Mouse (Mus musculus): ENCODE data around the gene Csnk1e. TPM values are rescaled to one million over a fixed set of nuclear protein-coding genes. Genes with fewer than 3 reads are reported as not detected.
A peak's percentile ranks its signal among the peaks of the same experiment; 100 is the strongest.

Csnk1e gene
- polyA plus RNA-seq, 1 experiment from 2014 or later, result 64.3 TPM

DNA sequence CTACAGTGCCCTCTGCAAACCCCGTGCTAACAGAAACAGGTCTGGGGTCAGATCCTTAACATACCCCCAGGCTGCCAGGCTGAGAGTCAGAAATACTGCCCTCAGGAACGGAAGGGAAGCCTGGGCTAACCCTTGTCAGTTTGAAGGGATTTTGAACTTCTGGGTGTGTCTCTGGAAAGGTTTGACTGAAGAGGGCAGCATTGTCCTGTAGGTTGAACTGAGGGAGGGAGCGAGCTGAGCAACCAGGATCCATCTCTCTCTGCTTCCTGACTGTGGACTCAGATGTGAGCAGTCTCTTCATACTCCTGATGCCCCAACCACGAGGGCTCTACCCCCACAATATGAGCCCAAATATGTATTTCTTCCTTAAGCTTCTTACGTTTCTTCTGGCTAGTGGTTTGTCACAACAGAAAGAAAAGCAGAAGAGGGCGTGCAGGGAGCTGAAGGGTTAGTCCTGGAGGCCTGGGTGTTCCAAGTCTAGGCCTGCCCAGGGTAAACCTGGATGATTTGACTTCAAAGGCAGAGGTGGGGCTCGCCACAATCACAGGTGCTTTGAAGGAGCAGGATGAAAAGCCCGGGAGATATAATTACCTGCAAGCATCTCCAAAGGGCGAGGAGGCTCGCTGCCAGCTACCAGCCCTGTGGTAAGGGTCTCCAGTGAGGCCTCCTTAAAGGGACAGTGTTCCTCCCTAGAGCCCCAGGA lies 43.9 kb downstream of the Csnk1e start:
- no peak for ATAC-seq (ENCODE audit: insufficient number of reproducible peaks, insufficient read depth, low FRiP score, low read depth)
- H3K27me3 ChIP-seq (ENCODE audit: control insufficient read depth, insufficient read depth, low read length), result no peaks in the 10 kb centered on the region
- whole genome bisulfite sequencing, result 62% methylated on average over 10 of the region's 10 CpGs
- no peak overlapping the region for H3K9ac ChIP-seq (replicated peaks; ENCODE audit: low read depth, low read length)
- no peak overlapping the region for H3K4me2 ChIP-seq (replicated peaks; ENCODE audit: low read depth, low read length)
- H3K4me1 ChIP-seq (ENCODE audit: control insufficient read depth, insufficient read depth, low read length), result no peaks in the 10 kb centered on the region
- H3K9me3 ChIP-seq (ENCODE audit: control insufficient read depth, low read depth, low read length), result no peaks in the 10 kb centered on the region
- no peak overlapping the region for H3K4me3 ChIP-seq (ENCODE audit: low read depth, low read length)
- H3K27ac ChIP-seq (ENCODE audit: low read length), result no peak overlapping the region
- H3K36me3 ChIP-seq (ENCODE audit: control insufficient read depth, insufficient read depth, low read length), result no peaks in the 10 kb centered on the region

DNA sequence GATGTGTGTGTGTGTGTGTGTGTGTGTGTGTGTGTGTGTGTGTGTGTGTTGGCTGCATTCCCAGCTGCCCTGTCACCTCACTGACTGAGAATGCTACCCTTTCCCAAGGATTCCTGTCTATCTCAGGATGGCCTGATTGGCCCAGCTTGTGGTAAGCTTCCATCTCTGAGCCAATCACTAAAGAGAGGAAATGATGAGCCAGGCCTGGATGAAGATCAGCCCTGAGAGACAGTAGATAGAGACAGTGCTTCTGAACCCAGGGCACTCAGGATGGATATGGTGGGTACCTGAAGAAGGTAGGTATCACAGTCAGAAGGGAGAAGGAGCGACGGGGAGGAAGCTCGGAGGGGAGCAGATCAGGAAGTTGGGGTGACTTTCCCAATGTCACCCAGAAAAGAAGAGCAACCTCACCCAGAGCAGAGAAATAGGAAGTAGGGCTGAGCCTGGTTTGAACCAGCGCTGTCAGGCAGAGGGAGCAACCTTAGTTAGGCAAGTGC lies 46.2 kb downstream of the Csnk1e start:
- Histone ChIP-seq H3K36me3 (ENCODE audit: control insufficient read depth, insufficient read depth, low read length) (no peaks in the 10 kb centered on the region), H3K4me2 (replicated peaks; ENCODE audit: low read depth, low read length) (no peak overlapping the region), H3K27ac (ENCODE audit: low read length) (no peak overlapping the region), H3K9me3 (ENCODE audit: control insufficient read depth, low read depth, low read length) (no peaks in the 10 kb centered on the region), H3K4me1 (ENCODE audit: control insufficient read depth, insufficient read depth, low read length) (no peaks in the 10 kb centered on the region), H3K9ac (replicated peaks; ENCODE audit: low read depth, low read length) (no peak overlapping the region), H3K27me3 (ENCODE audit: control insufficient read depth, insufficient read depth, low read length) (no peaks in the 10 kb centered on the region), H3K4me3 (ENCODE audit: low read depth, low read length) (no peak overlapping the region)
- WGBS, result 86% methylated on average over 4 of the region's 4 CpGs
- no peak for ATAC-seq (ENCODE audit: insufficient number of reproducible peaks, insufficient read depth, low FRiP score, low read depth)

DNA sequence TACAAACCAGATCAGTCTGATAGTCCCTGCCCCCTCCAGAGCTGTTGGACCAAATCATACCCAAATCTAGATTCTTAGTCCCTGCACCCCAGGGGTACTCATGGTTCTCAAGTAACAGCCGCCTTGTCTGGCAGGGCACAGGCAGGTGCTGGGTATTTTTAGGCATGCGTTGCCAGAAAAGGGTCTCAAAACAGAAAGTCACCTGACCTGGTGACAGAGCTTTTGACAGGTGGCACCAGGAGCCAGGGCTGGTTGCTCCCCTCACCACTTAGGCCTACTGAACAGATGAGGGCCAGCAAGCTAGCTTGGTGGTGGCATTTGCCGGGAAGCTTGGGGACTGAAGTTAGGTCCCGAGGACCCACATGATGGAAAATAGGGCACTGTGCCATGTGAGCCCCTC lies 48.8 kb downstream of the Csnk1e start:
- H3K4me1 ChIP-seq (ENCODE audit: control insufficient read depth, insufficient read depth, low read length), result peaks cover 8% of the 10 kb centered on the region; the same call in 1 of the 2 replicates
- H3K27ac ChIP-seq (ENCODE audit: low read length), result no peak overlapping the region
- no peak overlapping the region for H3K4me2 ChIP-seq (replicated peaks; ENCODE audit: low read depth, low read length)
- no peak overlapping the region for H3K4me3 ChIP-seq (ENCODE audit: low read depth, low read length)
- 89% methylated on average over 4 of the region's 4 CpGs for WGBS
- no peak for ATAC-seq (ENCODE audit: insufficient number of reproducible peaks, insufficient read depth, low FRiP score, low read depth)
- no peak overlapping the region for H3K9ac ChIP-seq (replicated peaks; ENCODE audit: low read depth, low read length)
- no peaks in the 10 kb centered on the region for H3K27me3 ChIP-seq (ENCODE audit: control insufficient read depth, insufficient read depth, low read length)
- no peaks in the 10 kb centered on the region for H3K9me3 ChIP-seq (ENCODE audit: control insufficient read depth, low read depth, low read length)
- no peaks in the 10 kb centered on the region for H3K36me3 ChIP-seq (ENCODE audit: control insufficient read depth, insufficient read depth, low read length)

DNA sequence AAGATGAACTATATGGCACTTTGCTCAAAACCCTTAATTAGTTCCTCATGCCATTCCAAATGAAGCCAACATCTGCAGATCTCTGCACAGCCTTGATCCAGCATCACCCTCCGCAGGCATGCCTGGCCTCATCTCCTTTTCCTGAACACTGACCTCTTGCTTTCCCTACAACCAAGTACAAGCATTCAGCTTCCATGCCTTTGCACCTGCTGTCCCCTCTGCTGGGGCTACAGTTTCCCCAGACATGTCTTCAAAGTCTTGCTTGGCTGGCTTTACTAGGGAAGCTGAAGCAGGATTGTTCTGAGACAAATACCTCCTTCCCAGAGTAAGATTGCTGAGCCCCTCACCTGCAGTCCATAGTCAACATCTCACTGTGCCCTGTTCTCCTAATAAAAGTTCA lies 51.1 kb downstream of the Csnk1e start:
- H3K4me2 ChIP-seq (replicated peaks; ENCODE audit: low read depth, low read length), result no peak overlapping the region
- no peak for ATAC-seq (ENCODE audit: insufficient number of reproducible peaks, insufficient read depth, low FRiP score, low read depth)
- H3K9me3 ChIP-seq (ENCODE audit: control insufficient read depth, low read depth, low read length), result no peaks in the 10 kb centered on the region

DNA sequence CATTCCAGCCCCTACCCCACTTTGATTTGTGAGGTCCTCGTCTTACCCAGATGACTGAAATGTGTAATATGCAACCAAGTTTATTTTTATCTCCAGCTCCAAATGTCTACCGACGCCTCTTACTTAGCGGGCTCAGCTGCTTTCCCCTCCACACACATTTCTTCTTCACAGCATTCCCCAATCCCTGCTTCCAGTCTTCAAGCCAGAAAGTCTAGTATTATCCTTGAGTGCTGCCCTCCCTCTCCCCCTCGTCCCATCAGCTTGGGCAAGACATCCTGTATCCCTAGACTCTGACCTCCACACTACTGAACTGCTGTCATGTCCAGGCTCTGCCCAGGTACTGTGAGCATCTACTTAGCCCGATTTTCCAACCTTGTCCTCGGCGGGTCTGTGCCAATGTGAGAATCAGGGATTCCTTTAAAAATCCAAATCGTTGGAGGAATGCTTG lies 51.6 kb downstream of the Csnk1e start:
- Histone ChIP-seq H3K4me3 (ENCODE audit: low read depth, low read length) (peak overlapping the region; percentile 88), H3K9ac (replicated peaks; ENCODE audit: low read depth, low read length) (peak overlapping the region; percentile 86; the same call in 1 of the 2 replicates), H3K4me2 (replicated peaks; ENCODE audit: low read depth, low read length) (peak overlapping the region; percentile 89), H3K4me1 (ENCODE audit: control insufficient read depth, insufficient read depth, low read length) (peaks cover 31% of the 10 kb centered on the region), H3K27ac (ENCODE audit: low read length) (no peak overlapping the region), H3K9me3 (ENCODE audit: control insufficient read depth, low read depth, low read length) (no peaks in the 10 kb centered on the region), H3K27me3 (ENCODE audit: control insufficient read depth, insufficient read depth, low read length) (no peaks in the 10 kb centered on the region), H3K36me3 (ENCODE audit: control insufficient read depth, insufficient read depth, low read length) (no peaks in the 10 kb centered on the region)
- 16% methylated on average over 9 of the region's 9 CpGs for WGBS
- no peak for ATAC-seq (ENCODE audit: insufficient number of reproducible peaks, insufficient read depth, low FRiP score, low read depth)

More for the DNA sequence above, 51.1 kb downstream of the Csnk1e start:
- no peak overlapping the region for H3K9ac ChIP-seq (replicated peaks; ENCODE audit: low read depth, low read length)
- no peaks in the 10 kb centered on the region for H3K27me3 ChIP-seq (ENCODE audit: control insufficient read depth, insufficient read depth, low read length)
- WGBS, result 68% methylated on average over 1 of the region's 1 CpGs
- H3K36me3 ChIP-seq (ENCODE audit: control insufficient read depth, insufficient read depth, low read length), result no peaks in the 10 kb centered on the region
- no peak overlapping the region for H3K4me3 ChIP-seq (ENCODE audit: low read depth, low read length)
- peaks cover 30% of the 10 kb centered on the region for H3K4me1 ChIP-seq (ENCODE audit: control insufficient read depth, insufficient read depth, low read length)
- no peak overlapping the region for H3K27ac ChIP-seq (ENCODE audit: low read length)

DNA sequence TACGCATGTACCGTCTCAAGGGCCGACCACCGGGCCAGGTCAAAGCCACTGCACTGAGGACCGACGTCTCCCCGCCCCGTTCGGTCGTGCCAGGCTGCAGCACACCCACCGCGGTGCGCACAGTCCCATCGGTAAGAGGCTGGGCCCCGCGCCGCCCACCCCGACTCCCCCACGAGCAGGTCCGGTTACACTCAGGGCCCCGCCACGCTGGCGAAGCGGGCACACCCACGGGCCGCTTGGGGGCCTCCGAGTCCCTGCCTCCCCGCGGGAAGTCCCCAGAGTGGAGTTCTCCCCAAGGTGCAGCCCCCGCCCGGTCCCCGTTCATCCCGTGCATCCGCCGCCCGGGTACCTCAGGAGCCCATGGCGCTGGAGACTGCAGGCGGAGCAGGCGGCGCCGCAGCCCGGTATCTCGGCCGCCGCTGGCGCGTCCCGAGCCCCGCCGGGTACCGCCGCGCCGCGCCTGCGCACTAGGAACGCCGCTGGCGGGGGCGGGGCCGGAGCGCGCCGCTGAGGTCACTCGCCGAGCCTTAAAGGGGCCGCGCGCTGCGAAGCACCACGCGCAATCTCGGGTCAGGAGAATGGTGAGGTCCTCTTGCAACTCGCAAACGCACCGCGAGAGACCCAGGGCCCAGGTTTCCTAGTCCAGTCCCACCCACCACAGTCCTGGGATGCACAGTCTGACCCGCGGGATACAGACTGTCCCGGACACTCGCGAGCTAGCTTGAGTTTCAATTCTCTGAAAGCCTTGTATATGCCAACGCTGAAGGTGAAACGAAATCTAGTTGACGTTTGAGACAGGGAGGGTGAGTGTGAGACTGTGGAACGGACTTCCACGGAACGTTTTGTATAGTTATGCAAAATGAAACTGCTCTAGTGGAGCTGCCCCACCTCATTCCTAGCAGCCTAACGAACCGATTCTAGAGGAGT lies 52.3 kb downstream of the Csnk1e start, which contains the start of gene Tmem184b:
TSS of gene Tmem184b (minus strand) at position 734 of the 927 bp plus-strand sequence.
- no peaks in the 10 kb centered on the region for H3K27me3 ChIP-seq (ENCODE audit: control insufficient read depth, insufficient read depth, low read length)
- H3K36me3 ChIP-seq (ENCODE audit: control insufficient read depth, insufficient read depth, low read length), result no peaks in the 10 kb centered on the region
- ATAC-seq (ENCODE audit: insufficient number of reproducible peaks, insufficient read depth, low FRiP score, low read depth), result peak; percentile 84
- under 1% methylated on average over 90 of the region's 90 CpGs for WGBS
- H3K4me3 ChIP-seq (ENCODE audit: low read depth, low read length), result peak within 1 kb of the TSS; percentile 88
- H3K4me1 ChIP-seq (ENCODE audit: control insufficient read depth, insufficient read depth, low read length), result peaks cover 31% of the 10 kb centered on the region
- H3K9me3 ChIP-seq (ENCODE audit: control insufficient read depth, low read depth, low read length), result no peaks in the 10 kb centered on the region
- H3K4me2 ChIP-seq (replicated peaks; ENCODE audit: low read depth, low read length), result peak within 1 kb of the TSS; percentile 89
- peak within 1 kb of the TSS; percentile 86 for H3K9ac ChIP-seq (replicated peaks; ENCODE audit: low read depth, low read length)
- peak within 1 kb of the TSS; percentile 84 for H3K27ac ChIP-seq (ENCODE audit: low read length)

DNA sequence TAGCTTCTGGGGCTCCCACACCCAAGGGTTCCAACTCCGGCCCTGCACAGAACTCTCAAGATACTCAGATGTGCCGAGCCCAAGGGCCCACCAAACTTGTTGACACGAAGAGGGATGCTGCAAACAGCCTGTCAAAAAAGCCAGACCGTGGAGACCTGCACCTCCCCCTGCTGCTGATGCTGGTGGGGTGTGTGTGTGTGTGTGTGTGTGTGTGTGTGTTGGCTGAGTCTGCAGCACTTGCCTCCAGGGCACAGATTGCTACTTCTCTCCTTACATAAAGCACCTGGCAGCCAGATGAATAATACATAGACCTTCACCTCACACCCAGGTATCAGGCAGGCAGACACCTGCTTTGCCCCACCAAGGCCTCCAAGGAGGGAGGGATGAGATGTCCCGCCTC lies 53.2 kb downstream of the Csnk1e start:
- Histone ChIP-seq H3K27me3 (ENCODE audit: control insufficient read depth, insufficient read depth, low read length) (no peaks in the 10 kb centered on the region), H3K9me3 (ENCODE audit: control insufficient read depth, low read depth, low read length) (no peaks in the 10 kb centered on the region), H3K4me3 (ENCODE audit: low read depth, low read length) (peak overlapping the region; percentile 88), H3K27ac (ENCODE audit: low read length) (peak overlapping the region; percentile 84; the same call in 1 of the 2 replicates), H3K4me2 (replicated peaks; ENCODE audit: low read depth, low read length) (peak overlapping the region; percentile 89), H3K36me3 (ENCODE audit: control insufficient read depth, insufficient read depth, low read length) (no peaks in the 10 kb centered on the region), H3K9ac (replicated peaks; ENCODE audit: low read depth, low read length) (peak overlapping the region; percentile 86), H3K4me1 (ENCODE audit: control insufficient read depth, insufficient read depth, low read length) (peaks cover 31% of the 10 kb centered on the region)
- WGBS, result 13% methylated on average over 5 of the region's 5 CpGs
- ATAC-seq (ENCODE audit: insufficient number of reproducible peaks, insufficient read depth, low FRiP score, low read depth), result no peak

DNA sequence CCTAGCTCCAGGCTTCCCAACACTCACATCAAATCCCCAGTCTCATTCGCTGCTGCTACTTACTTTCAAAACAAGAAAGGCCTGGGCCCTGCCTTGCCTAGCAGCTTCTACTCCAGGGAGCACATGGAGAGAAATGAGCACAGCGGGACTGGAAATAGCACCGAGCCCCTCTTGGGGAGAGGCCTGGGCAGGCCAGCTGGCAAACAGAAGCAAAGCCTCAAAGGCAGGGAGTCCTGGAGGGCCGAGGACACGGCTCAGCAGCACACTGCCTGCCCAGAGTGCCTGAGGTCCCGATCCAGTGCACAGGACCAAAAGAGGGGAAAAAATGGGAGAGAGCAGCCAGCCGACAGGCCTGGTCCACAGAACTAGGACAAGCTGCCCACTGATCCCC lies 54.4 kb downstream of the Csnk1e start:
- ATAC-seq (ENCODE audit: insufficient number of reproducible peaks, insufficient read depth, low FRiP score, low read depth), result no peak
- Histone ChIP-seq H3K36me3 (ENCODE audit: control insufficient read depth, insufficient read depth, low read length) (no peaks in the 10 kb centered on the region), H3K4me1 (ENCODE audit: control insufficient read depth, insufficient read depth, low read length) (peaks cover 33% of the 10 kb centered on the region), H3K27me3 (ENCODE audit: control insufficient read depth, insufficient read depth, low read length) (no peaks in the 10 kb centered on the region), H3K9ac (replicated peaks; ENCODE audit: low read depth, low read length) (no peak overlapping the region), H3K4me2 (replicated peaks; ENCODE audit: low read depth, low read length) (peak overlapping the region; percentile 89; the same call in 1 of the 2 replicates), H3K4me3 (ENCODE audit: low read depth, low read length) (no peak overlapping the region), H3K9me3 (ENCODE audit: control insufficient read depth, low read depth, low read length) (no peaks in the 10 kb centered on the region), H3K27ac (ENCODE audit: low read length) (peak overlapping the region; percentile 52; the same call in 1 of the 2 replicates)
- WGBS, result 48% methylated on average over 7 of the region's 7 CpGs

All from stomach, embryonic 14.5 days (tissue).